Mouse (Mus musculus) intestine, embryonic 14.5 days (tissue): ENCODE results near the gene Rps3. TPM values are rescaled to one million over a fixed set of nuclear protein-coding genes. Genes with fewer than 3 reads are reported as not detected.
A peak's percentile ranks its signal among the peaks of the same experiment; 100 is the strongest.

Source experiments
- ATAC-seq: fragments of 200-750 bp; cut with Nextera tagmentation; replicated peaks from 2 replicates; pipeline ENCODE4 v1.8.0; 2017; ENCODE audit warnings: low read depth, moderate number of reproducible peaks, moderate TSS enrichment, moderate library complexity; ENCODE audit not compliant: low FRiP score, low TSS enrichment
- DNase-seq: peaks from one replicate; pipeline ENCODE4 v3.0.0-alpha.2; 2018; ENCODE audit warnings: low spot score
- H3K27ac ChIP-seq: fragments of 300-500 bp; sonication (generic); 2 replicates; pipeline ENCODE4 v1.5.1; 2014; ENCODE audit warnings: low read depth, mild to moderate bottlenecking, control low read depth
- H3K27me3 ChIP-seq: fragments of 300-500 bp; sonication (generic); replicated peaks from 2 replicates; pipeline ENCODE4 v1.6.1; 2014; ENCODE audit warnings: low read length, control low read depth; ENCODE audit not compliant: control insufficient read depth, insufficient read depth
- H3K36me3 ChIP-seq: fragments of 300-500 bp; sonication (generic); 2 replicates; pipeline ENCODE4 v1.6.1; 2014; ENCODE audit warnings: low read length, control low read depth; ENCODE audit not compliant: control insufficient read depth, insufficient read depth
- H3K4me1 ChIP-seq: fragments of 300-500 bp; sonication (generic); replicated peaks from 2 replicates; pipeline ENCODE4 v1.6.1; 2014; ENCODE audit warnings: low read length, control low read depth, mixed read lengths; ENCODE audit not compliant: control insufficient read depth, insufficient read depth
- H3K4me2 ChIP-seq: fragments of 300-500 bp; sonication (generic); 2 replicates; pipeline ENCODE4 v1.6.1; 2014; ENCODE audit warnings: low read length
- H3K4me3 ChIP-seq: fragments of 300-500 bp; sonication (generic); 2 replicates; pipeline ENCODE4 v1.5.1; 2014; ENCODE audit warnings: low read depth, low read length, control low read depth, mixed read lengths
- H3K9ac ChIP-seq: fragments of 300-500 bp; sonication (generic); 2 replicates; pipeline ENCODE4 v1.6.1; 2014; ENCODE audit warnings: mild to moderate bottlenecking, low read length
- H3K9me3 ChIP-seq: fragments of 300-500 bp; sonication (generic); 2 replicates; pipeline ENCODE4 v1.6.1; 2016; ENCODE audit warnings: low read length, control low read depth; ENCODE audit not compliant: control insufficient read depth
- WGBS: fragments of 180-500 bp; shearing (Covaris S2); extraction: QIAGEN DNeasy Blood & Tissue Kit; methylation state at CpG from one replicate; pipeline ENCODE4 v1.1.7; 2014; 5-methylcytosine and 5-hydroxymethylcytosine counted together
- polyA plus RNA-seq: library from polyadenylated mRNA; unstranded; fragments of >200 nt; fragmentation: Nextera tagmentation; extraction: Ambion mirVana; gene quantifications from 2 replicates; pipeline ENCODE4 v1.2.1, GENCODE M21; 2014

Rps3 gene
- polyA plus RNA-seq, 1 experiment from 2014 or later = 1,042 TPM

- Histone ChIP-seq H3K4me1 (no peaks in the 10 kb centered on the region), H3K4me3 (no peak overlapping the region), H3K9me3 (peaks cover 6% of the 10 kb centered on the region; the same call in 1 of the 2 replicates), H3K4me2 (no peak overlapping the region), H3K9ac (no peak overlapping the region), H3K27me3 (no peaks in the 10 kb centered on the region), H3K36me3 (no peaks in the 10 kb centered on the region), H3K27ac (no peak overlapping the region)
- DNase-seq = no peak
- WGBS = 77% methylated on average over 5 of the region's 5 CpGs
- ATAC-seq = no peak
Observed at GRCm38 (mm10) chr7:99489708-99490107, 6.2 kb upstream of the Rps3 start.

- Histone ChIP-seq H3K4me2 (no peak overlapping the region), H3K36me3 (peaks cover 29% of the 10 kb centered on the region), H3K4me3 (no peak overlapping the region), H3K9ac (no peak overlapping the region), H3K9me3 (no peaks in the 10 kb centered on the region), H3K27ac (no peak overlapping the region), H3K27me3 (no peaks in the 10 kb centered on the region), H3K4me1 (peaks cover 25% of the 10 kb centered on the region)
- WGBS = 77% methylated on average over 1 of the region's 1 CpGs
- DNase-seq = no peak
- ATAC-seq = no peak
Observed at GRCm38 (mm10) chr7:99484679-99485078, 1.1 kb upstream of the Rps3 start.

GRCm38 (mm10) chr7:99483924-99484319 is 384 bp upstream of the Rps3 start:
- peak; percentile 25 for ATAC-seq
- Histone ChIP-seq H3K9me3 (no peaks in the 10 kb centered on the region), H3K9ac (no peak overlapping the region), H3K27me3 (no peaks in the 10 kb centered on the region), H3K4me2 (peak overlapping the region; percentile 41), H3K27ac (no peak overlapping the region), H3K4me3 (peak overlapping the region; percentile 99), H3K4me1 (peaks cover 25% of the 10 kb centered on the region), H3K36me3 (peaks cover 36% of the 10 kb centered on the region)
- no peak for DNase-seq
- 46% methylated on average over 8 of the region's 8 CpGs for WGBS

- ATAC-seq (no peak), DNase-seq (no peak)
- no peaks in the 10 kb centered on the region for H3K27me3 ChIP-seq
- peak overlapping the region; percentile 99 for H3K4me2 ChIP-seq
- H3K27ac ChIP-seq = peak overlapping the region; percentile 84
- H3K4me3 ChIP-seq = peak overlapping the region; percentile 99
- H3K9me3 ChIP-seq = no peaks in the 10 kb centered on the region
- WGBS = under 1% methylated on average over 6 of the region's 6 CpGs
- peaks cover 49% of the 10 kb centered on the region for H3K36me3 ChIP-seq
- H3K4me1 ChIP-seq = peaks cover 25% of the 10 kb centered on the region
- H3K9ac ChIP-seq = peak overlapping the region; percentile 94
Observed at GRCm38 (mm10) chr7:99482637-99483036, 901 bp downstream of the Rps3 start.

- Histone ChIP-seq H3K9me3 (no peaks in the 10 kb centered on the region), H3K36me3 (peaks cover 89% of the 10 kb centered on the region), H3K4me2 (no peak overlapping the region), H3K27ac (no peak overlapping the region), H3K4me3 (no peak overlapping the region), H3K9ac (no peak overlapping the region), H3K27me3 (no peaks in the 10 kb centered on the region), H3K4me1 (peaks cover 22% of the 10 kb centered on the region)
- ATAC-seq = no peak
- 84% methylated on average over 5 of the region's 5 CpGs for WGBS
- no peak for DNase-seq
Observed at GRCm38 (mm10) chr7:99477235-99477634, 6.3 kb downstream of the Rps3 start.

- Histone ChIP-seq H3K9ac (no peak overlapping the region), H3K4me1 (peaks cover 16% of the 10 kb centered on the region), H3K9me3 (no peaks in the 10 kb centered on the region), H3K27ac (no peak overlapping the region), H3K36me3 (peaks cover 83% of the 10 kb centered on the region), H3K27me3 (no peaks in the 10 kb centered on the region), H3K4me2 (no peak overlapping the region), H3K4me3 (no peak overlapping the region)
- 52% methylated on average over 3 of the region's 3 CpGs for WGBS
- ATAC-seq (no peak), DNase-seq (no peak)
Observed at GRCm38 (mm10) chr7:99476558-99477114, 6.9 kb downstream of the Rps3 start.

GRCm38 (mm10) chr7:99475562-99475911 is 8.0 kb downstream of the Rps3 start:
- ATAC-seq (no peak), DNase-seq (no peak)
- 86% methylated on average over 2 of the region's 2 CpGs for WGBS
- Histone ChIP-seq H3K4me1 (peaks cover 6% of the 10 kb centered on the region), H3K9ac (no peak overlapping the region), H3K27me3 (no peaks in the 10 kb centered on the region), H3K4me3 (no peak overlapping the region), H3K36me3 (peaks cover 72% of the 10 kb centered on the region), H3K27ac (no peak overlapping the region), H3K9me3 (no peaks in the 10 kb centered on the region), H3K4me2 (no peak overlapping the region)

- ATAC-seq (0 out of 2 replicates have a peak, but pooled peaks have one; percentile 9), DNase-seq (no peak)
- Histone ChIP-seq H3K36me3 (peaks cover 67% of the 10 kb centered on the region), H3K27ac (no peak overlapping the region), H3K9me3 (no peaks in the 10 kb centered on the region), H3K27me3 (no peaks in the 10 kb centered on the region), H3K4me1 (peaks cover under 1% of the 10 kb centered on the region; the same call in 1 of the 2 replicates), H3K4me2 (no peak overlapping the region), H3K4me3 (no peak overlapping the region), H3K9ac (no peak overlapping the region)
- WGBS = 65% methylated on average over 12 of the region's 12 CpGs
Observed at GRCm38 (mm10) chr7:99474836-99475561, 8.5 kb downstream of the Rps3 start.
